Mouse (Mus musculus) spleen, adult 2 months (tissue): ENCODE results near the gene Pax5.

Experiments used
- CTCF ChIP-seq: fragments of 200-500 bp; IDR thresholded peaks from 2 replicates; pipeline ENCODE4 v1.5.1; 2011; ENCODE audit warnings: mild to moderate bottlenecking, inconsistent platforms; ENCODE audit not compliant: insufficient read depth, insufficient read length, insufficient replicate concordance; ENCODE audit errors: extremely low read depth
- POLR2A ChIP-seq: fragments of 200-500 bp; IDR thresholded peaks from 2 replicates; pipeline ENCODE4 v1.6.1; 2011; ENCODE audit warnings: low read depth, low read length, inconsistent platforms

GRCm38 (mm10) chr4:44630059-44630458 is 80.2 kb downstream of the Pax5 start:
- TF ChIP-seq POLR2A (no peak), CTCF (no peak)
